Mouse (Mus musculus) left cerebral cortex, adult 8-10 months (tissue): ENCODE results near the gene Magi2. TPM values are rescaled to one million over a fixed set of nuclear protein-coding genes. Genes with fewer than 3 reads are reported as not detected.
"Not testable (repeated sequence)": the region's sequence is repeated elsewhere in the genome, so short reads cannot be mapped to it uniquely, and the experiment has no call there.

Source experiments
- DNase-seq, 2 experiments: peaks; one replicate each; pipeline ENCODE4 v3.0.0; 2022; ENCODE audit warnings: low spot score in 2 of 2
- total RNA-seq, 4 experiments: library from RNA; stranded (reverse); gene quantifications; 2 replicates each; pipeline ENCODE4 v1.2.4; 2022

The Magi2 gene
- total RNA-seq, 4 experiments from 2014 or later, result 119 to 134 (median 127) TPM

GRCm38 (mm10) chr5:20701483-20702421, 1474.9 kb downstream of the Magi2 start:
- peak; percentile 77 to 89 for DNase-seq

GRCm38 (mm10) chr5:20702480-20703303, 1475.9 kb downstream of the Magi2 start:
- peak; percentile 49 for DNase-seq

GRCm38 (mm10) chr5:20703304-20703700, 1476.5 kb downstream of the Magi2 start:
- DNase-seq, result no peak

DNA sequence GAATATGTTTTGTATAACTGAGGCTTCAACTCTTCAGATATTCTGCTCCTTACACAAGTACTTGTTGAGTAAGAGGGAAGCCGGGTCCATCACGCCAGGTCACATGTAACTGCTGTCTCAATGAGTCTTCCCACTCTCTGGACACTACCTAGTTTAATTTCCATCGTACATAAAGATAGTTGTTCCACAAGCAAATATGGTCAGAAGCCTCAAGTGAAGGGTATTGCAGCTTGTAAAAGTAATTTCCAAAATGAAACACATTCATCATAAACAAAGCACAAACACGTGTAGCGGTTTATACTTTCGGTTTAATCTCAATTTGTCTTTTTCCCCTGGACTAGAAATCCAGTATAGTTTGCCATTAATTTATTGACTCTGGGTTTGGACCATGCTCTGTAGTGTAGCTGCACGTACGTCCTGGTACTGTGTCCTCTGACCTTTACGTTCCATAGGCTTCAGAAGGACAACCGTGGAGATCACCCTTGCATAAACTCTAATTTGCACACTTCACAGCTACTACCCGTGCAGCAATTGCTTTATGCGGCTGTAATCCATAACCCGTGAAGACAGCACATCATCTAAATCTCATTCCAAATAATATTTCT, 1477.2 kb downstream of the Magi2 start:
- DNase-seq, result no peak

DNA sequence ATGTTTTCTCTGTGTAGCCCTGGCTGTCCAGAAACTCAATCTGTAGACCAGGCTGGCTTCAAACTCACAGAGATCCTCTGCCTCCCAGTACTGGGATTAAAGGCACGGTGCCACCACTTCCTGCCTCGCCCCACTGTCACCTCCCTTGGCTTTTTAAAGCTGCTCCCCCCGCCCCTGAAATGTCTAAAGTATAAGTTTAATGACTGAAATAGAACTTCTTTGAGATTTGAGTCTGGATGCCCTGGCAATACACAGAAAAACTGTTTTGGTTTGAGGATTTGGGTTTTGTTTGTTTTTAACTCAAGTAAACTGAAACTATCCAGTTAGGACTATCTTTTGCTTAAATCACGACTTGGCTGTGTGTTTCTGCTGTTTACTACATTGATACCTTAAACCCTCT, 1478.0 kb downstream of the Magi2 start:
- DNase-seq, result no peak

- DNase-seq, result not testable (repeated sequence)
Observed at GRCm38 (mm10) chr5:20706322-20707282, 1479.8 kb downstream of the Magi2 start.

GRCm38 (mm10) chr5:20710845-20711244, 1484.0 kb downstream of the Magi2 start:
- DNase-seq, result not testable (repeated sequence)

- DNase-seq, result not testable (repeated sequence)
Observed at GRCm38 (mm10) chr5:20714619-20715018, 1487.8 kb downstream of the Magi2 start.

GRCm38 (mm10) chr5:20715980-20716379, 1489.1 kb downstream of the Magi2 start:
- DNase-seq, result not testable (repeated sequence)

DNA sequence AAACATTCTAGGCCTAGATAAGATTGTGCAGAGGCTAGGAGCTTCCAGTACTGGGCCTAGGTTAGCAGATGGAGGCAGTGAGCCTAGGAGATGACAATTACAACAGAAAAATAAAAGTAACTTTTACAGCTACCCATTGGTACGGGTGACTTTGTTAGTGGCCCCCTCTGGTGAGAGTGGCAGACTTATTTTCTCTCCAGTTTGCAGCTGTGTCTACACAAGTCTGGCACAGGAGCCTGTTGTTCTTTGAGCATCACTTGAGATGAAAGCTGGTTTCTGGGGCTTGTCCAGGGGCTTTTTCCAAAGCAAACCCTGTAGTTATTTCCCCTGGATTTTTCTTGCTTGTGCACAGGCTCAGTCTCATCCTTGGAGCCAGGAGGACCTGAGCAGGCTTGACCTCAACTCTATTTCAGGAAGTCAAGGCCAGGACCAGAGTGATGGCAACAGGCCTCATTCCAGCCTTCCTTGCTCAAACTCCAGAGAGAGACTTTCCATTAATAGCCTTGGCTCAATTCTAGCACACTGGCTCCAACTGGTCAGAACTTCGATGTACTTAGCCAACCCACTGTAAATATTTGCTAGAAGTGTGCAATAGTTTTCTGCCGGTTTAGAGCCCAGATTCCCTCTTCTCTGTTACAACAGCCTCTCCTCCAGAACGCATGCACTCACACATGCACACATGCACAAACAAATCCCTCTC, 1493.5 kb downstream of the Magi2 start:
- DNase-seq, result no peak

GRCm38 (mm10) chr5:20723226-20723625, 1496.4 kb downstream of the Magi2 start:
- DNase-seq, result not testable (repeated sequence)

DNA sequence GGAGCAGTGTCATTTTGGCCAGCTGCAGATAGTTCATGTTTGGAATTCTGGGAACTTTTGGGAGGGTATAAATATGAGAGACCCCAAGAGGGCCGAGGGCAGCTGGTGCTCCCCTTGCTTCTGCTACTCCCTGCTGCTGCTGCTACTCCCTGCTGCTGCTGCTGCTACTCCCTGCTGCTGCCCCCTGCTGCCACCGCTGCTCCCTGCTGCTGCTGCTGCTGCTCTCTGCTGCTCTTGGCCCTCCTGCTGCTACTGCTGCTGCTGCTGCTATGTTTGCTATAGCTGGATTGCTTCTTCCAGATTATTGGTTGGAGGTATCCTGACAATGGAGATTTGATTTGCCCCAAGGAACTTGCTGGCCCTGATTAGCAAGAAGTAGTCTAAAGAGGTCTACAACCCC, 1512.0 kb downstream of the Magi2 start:
- DNase-seq, result no peak

- no peak for DNase-seq
Observed at GRCm38 (mm10) chr5:20741193-20741592, 1514.4 kb downstream of the Magi2 start.

DNA sequence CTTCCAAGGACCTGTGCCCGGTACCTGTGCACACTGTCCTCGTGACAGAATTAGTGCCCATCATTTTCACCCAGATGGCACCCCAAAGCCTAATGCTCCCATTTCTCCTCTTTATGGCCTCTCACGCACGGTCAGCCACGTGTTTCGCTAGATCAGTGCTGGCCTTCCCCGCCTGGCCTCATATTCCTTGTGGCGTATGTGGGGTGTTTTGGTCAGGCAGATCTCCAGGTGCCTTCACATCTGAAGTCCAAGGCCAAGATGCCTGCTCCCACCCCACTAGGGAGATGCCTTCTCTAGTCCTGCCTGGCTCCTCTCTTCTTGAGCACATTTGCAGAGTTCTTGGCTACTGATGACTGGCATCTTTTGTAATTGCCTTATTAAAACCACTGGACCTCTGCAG, 1515.1 kb downstream of the Magi2 start:
- no peak for DNase-seq

- DNase-seq, result no peak
Observed at GRCm38 (mm10) chr5:20748142-20748541, 1521.3 kb downstream of the Magi2 start.

DNA sequence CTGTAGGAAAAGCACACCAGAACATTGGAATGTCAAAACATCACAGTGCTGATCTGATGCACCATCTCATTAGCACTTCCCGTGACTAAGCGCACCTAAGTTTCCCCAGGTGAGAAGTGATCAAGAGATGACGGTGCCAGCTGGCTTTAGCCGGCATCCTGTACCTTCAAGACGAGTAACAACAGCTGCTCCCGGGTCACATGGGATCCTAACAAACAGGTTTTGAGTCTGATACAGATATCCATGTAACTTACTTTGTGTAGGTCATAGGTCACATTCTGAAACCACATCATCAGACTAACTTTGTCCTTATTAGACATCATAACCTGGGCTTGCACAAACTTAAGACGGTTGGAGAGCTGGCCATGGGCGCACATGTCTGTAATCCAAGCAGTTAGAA, 1522.0 kb downstream of the Magi2 start:
- no peak for DNase-seq

DNA sequence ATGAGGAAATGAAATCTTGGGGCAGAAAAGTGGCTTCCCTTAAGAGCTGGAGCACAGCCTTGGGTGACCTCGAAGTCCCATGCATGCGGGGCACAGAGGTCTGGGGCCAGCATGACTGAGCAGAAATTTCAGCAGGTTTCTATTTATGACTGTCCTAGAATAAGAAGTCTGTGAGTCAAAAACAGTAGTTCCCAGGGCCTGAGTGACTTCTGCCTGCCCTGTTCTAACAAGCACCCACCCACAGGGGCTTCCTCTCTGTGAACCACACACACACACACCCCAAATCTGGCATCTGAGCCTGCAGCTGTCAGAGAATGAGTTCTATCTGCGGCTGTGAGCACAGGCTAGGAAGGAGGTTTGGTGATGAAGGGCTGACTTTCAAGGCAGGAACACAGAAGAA, 1522.7 kb downstream of the Magi2 start:
- DNase-seq, result no peak

DNA sequence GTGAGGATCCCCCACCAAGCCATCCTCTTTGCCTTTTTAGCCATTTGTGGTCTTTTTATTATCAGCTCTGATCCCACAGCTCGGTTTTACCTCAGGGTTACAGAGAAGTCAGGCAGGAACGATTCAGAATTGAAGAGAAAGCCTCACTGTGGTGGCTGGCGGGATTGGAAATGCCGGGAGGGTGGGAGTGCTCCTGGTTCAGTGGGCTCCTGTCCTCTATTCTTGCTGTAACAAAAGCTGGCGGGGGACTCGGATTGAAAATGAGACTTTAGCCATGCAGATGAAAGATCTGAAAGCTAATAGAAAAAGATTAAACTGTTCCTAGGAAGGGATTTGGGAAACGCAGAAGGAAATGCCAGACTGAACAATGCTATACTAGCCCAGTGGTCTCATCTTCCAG, 1524.2 kb downstream of the Magi2 start:
- no peak for DNase-seq

GRCm38 (mm10) chr5:20751696-20752095, 1524.9 kb downstream of the Magi2 start:
- no peak for DNase-seq

DNA sequence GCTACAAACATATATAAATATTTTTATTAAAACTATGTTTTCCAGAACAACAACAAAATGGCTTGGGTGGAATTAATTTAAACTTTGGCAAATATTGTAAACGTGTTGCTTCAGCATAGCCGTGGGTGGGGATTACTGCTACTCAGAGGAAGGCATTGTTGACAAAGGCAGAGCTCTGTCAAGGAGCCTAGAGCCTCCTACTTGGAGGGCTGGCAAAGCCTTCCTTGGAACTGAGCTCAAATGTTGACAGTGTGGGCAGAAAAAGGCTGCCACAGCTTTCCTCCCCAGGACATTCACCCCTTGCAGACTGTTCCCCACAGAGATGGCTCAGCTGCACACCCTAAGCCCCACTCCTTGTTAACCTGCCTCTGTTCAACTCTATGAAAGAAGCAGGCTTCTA, 1526.3 kb downstream of the Magi2 start:
- DNase-seq, result peak in 1 of 2 experiments; percentile 14
